Mouse (Mus musculus) limb, embryonic 11.5 days (tissue): Measurements from ENCODE around the gene Spef1. TPM values are rescaled to one million over a fixed set of nuclear protein-coding genes. Genes with fewer than 3 reads are reported as not detected.

ENCODE experiments used
- ATAC-seq: fragments of 200-750 bp; cut with Nextera tagmentation; 2 replicates; pipeline ENCODE4 v1.8.0; 2017; ENCODE audit warnings: low read depth; ENCODE audit not compliant: insufficient number of reproducible peaks, low FRiP score, low TSS enrichment
- DNase-seq: peaks from one replicate; pipeline ENCODE4 v3.0.0-alpha.2; 2015; ENCODE audit warnings: low spot score
- H3K27ac ChIP-seq: fragments of 300-500 bp; sonication (generic); replicated peaks from 2 replicates; pipeline ENCODE4 v1.5.1; 2014; ENCODE audit warnings: low read depth, mild to moderate bottlenecking, low read length
- H3K27me3 ChIP-seq: fragments of 300-500 bp; sonication (generic); 2 replicates; pipeline ENCODE4 v1.6.1; 2014; ENCODE audit warnings: mild to moderate bottlenecking, low read length, mixed read lengths; ENCODE audit not compliant: control insufficient read depth, insufficient read depth
- H3K36me3 ChIP-seq: fragments of 300-500 bp; sonication (generic); 2 replicates; pipeline ENCODE4 v1.6.1; 2014; ENCODE audit warnings: mild to moderate bottlenecking, low read length, moderate library complexity, mixed read lengths; ENCODE audit not compliant: control insufficient read depth, insufficient read depth
- H3K4me1 ChIP-seq: fragments of 300-500 bp; sonication (generic); 2 replicates; pipeline ENCODE4 v1.6.1; 2014; ENCODE audit warnings: low read length, mixed read lengths; ENCODE audit not compliant: control insufficient read depth, insufficient read depth
- H3K4me2 ChIP-seq: fragments of 300-500 bp; sonication (generic); 2 replicates; pipeline ENCODE4 v1.6.1; 2014; ENCODE audit warnings: low read depth, mild to moderate bottlenecking, moderate library complexity; ENCODE audit not compliant: severe bottlenecking
- H3K4me3 ChIP-seq: fragments of 300-500 bp; sonication (generic); 2 replicates; pipeline ENCODE4 v1.5.1; 2014; ENCODE audit warnings: low read depth, low read length
- H3K9ac ChIP-seq: fragments of 300-500 bp; sonication (generic); 2 replicates; pipeline ENCODE4 v1.6.1; 2014; ENCODE audit warnings: mild to moderate bottlenecking, low read length
- H3K9me3 ChIP-seq: fragments of 300-500 bp; sonication (generic); 2 replicates; pipeline ENCODE4 v1.6.1; 2016; ENCODE audit warnings: low read length; ENCODE audit not compliant: control insufficient read depth
- WGBS: fragments of 180-500 bp; shearing (Covaris S2); extraction: QIAGEN DNeasy Blood & Tissue Kit; methylation state at CpG from one replicate; pipeline ENCODE4 v1.1.7; 2014; 5-methylcytosine and 5-hydroxymethylcytosine counted together
- polyA plus RNA-seq: library from polyadenylated mRNA; unstranded; fragments of >200 nt; fragmentation: Nextera tagmentation; extraction: Ambion mirVana; gene quantifications from 2 replicates; pipeline ENCODE4 v1.2.1, GENCODE M21; 2014

The Spef1 gene
- polyA plus RNA-seq, 1 experiment from 2014 or later, result 5.2 TPM

DNA sequence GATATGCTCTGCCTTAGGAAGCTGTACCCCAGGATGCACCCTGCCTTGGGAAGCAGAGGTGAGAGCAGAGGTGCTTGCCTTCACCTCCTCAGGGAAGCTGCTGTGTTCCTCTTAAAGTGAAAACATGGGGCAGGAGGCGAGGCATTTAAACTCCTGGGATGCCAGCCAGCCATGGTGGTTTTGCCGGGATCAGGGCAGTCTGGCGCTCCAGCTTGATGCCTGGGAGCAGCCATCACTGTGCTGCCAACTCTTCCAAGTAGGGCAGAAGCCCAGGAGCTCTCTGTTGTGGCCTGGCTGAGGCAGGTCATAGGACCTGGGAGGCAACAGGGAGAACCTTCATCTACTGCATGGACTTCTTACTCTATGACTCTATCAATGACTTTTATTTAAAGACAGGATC lies 14.2 kb upstream of the Spef1 start:
- H3K36me3 ChIP-seq, result peaks cover 2% of the 10 kb centered on the region; the same call in 1 of the 2 replicates
- no peak for ATAC-seq
- DNase-seq, result no peak
- no peak overlapping the region for H3K9ac ChIP-seq
- H3K27ac ChIP-seq, result no peak overlapping the region
- H3K4me3 ChIP-seq, result no peak overlapping the region
- no peaks in the 10 kb centered on the region for H3K27me3 ChIP-seq
- 94% methylated on average over 3 of the region's 3 CpGs for WGBS
- H3K9me3 ChIP-seq, result no peaks in the 10 kb centered on the region
- no peaks in the 10 kb centered on the region for H3K4me1 ChIP-seq
- no peak overlapping the region for H3K4me2 ChIP-seq

GRCm38 (mm10) chr2:131200710-131201109 lies 13.6 kb upstream of the Spef1 start:
- Histone ChIP-seq H3K9ac (no peak overlapping the region), H3K27ac (no peak overlapping the region), H3K27me3 (no peaks in the 10 kb centered on the region), H3K4me2 (no peak overlapping the region), H3K4me1 (no peaks in the 10 kb centered on the region), H3K4me3 (no peak overlapping the region), H3K9me3 (no peaks in the 10 kb centered on the region), H3K36me3 (peaks cover 2% of the 10 kb centered on the region; the same call in 1 of the 2 replicates)
- WGBS, result 83% methylated on average over 2 of the region's 2 CpGs
- ATAC-seq (no peak), DNase-seq (no peak)

GRCm38 (mm10) chr2:131196606-131197316 lies 9.7 kb upstream of the Spef1 start:
- H3K36me3 ChIP-seq, result peaks cover 7% of the 10 kb centered on the region; the same call in 1 of the 2 replicates
- H3K27ac ChIP-seq, result no peak overlapping the region
- no peak overlapping the region for H3K4me2 ChIP-seq
- no peaks in the 10 kb centered on the region for H3K27me3 ChIP-seq
- H3K4me1 ChIP-seq, result no peaks in the 10 kb centered on the region
- no peak for DNase-seq
- no peaks in the 10 kb centered on the region for H3K9me3 ChIP-seq
- ATAC-seq, result no peak
- WGBS, result 89% methylated on average over 16 of the region's 16 CpGs
- H3K4me3 ChIP-seq, result no peak overlapping the region
- no peak overlapping the region for H3K9ac ChIP-seq

DNA sequence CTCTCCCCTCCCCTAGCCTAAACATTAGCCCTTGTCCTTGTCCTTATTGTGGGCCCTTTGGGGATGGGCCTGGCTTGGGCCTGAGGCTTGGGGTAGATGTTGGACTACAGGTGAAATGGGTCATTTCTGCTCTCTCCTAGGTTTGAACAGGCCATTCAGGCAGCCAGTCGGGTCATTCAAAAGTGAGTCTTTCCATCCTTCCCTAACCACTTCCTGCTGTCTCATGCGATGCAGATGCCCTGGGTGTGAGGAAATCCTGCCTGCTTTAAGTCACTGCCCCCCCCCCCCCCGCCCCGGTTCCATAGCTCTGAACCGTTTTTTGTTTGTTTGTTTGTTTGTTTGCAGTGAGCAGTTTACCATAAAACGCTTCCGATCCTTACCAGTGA lies 3.9 kb upstream of the Spef1 start:
- 78% methylated on average over 7 of the region's 7 CpGs for WGBS
- peaks cover 5% of the 10 kb centered on the region for H3K36me3 ChIP-seq
- H3K9ac ChIP-seq, result no peak overlapping the region
- peaks cover 20% of the 10 kb centered on the region for H3K4me1 ChIP-seq
- no peak overlapping the region for H3K27ac ChIP-seq
- no peaks in the 10 kb centered on the region for H3K9me3 ChIP-seq
- H3K4me2 ChIP-seq, result no peak overlapping the region
- no peak for ATAC-seq
- H3K4me3 ChIP-seq, result no peak overlapping the region
- no peak for DNase-seq
- H3K27me3 ChIP-seq, result no peaks in the 10 kb centered on the region

- no peak overlapping the region for H3K27ac ChIP-seq
- no peak overlapping the region for H3K9ac ChIP-seq
- H3K27me3 ChIP-seq, result no peaks in the 10 kb centered on the region
- H3K9me3 ChIP-seq, result no peaks in the 10 kb centered on the region
- H3K4me2 ChIP-seq, result no peak overlapping the region
- peak; percentile 48 for DNase-seq
- H3K36me3 ChIP-seq, result peaks cover 5% of the 10 kb centered on the region
- WGBS, result 36% methylated on average over 10 of the region's 10 CpGs
- peaks cover 23% of the 10 kb centered on the region for H3K4me1 ChIP-seq
- no peak for ATAC-seq
- H3K4me3 ChIP-seq, result no peak overlapping the region
These were observed 3.4 kb upstream of the Spef1 start for GRCm38 (mm10) chr2:131190344-131191004.

DNA sequence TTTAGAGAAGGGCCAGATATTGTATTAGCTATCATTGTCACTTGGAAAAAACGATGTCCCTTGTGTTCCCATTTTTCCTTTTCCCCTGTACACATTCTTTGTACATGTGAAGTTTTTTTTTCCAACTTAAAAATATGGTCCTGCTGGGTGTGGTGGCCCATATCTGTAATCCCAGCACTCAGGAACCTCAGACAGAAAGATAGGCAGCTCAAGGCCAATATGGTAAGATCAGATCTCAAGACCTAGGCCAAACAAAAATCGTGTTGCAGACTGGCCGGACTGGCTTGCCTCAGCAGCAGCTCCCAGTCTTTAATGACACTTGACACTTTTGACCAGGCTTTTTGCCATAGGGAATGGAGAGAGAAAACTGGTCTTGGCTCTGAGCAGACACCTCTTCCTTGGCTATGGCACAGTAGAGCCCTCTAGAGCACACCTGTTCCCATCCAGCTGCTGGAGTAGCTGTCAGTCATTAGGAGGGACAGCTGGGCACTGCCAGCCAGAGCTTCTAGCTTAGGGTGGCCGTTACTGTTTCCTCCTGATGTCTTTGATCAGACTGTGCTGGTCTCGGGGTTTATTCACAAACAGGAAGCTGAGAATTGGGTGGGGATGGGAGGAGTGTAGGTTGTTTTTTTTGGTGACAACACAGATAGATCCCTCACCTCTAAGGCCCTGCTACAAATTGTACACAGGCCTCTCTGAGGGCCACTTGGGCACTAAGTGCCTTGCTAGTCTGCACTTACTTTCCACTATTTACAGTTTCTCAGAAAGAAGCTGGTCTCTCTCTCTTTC lies 2.6 kb upstream of the Spef1 start:
- H3K36me3 ChIP-seq, result peaks cover 5% of the 10 kb centered on the region
- WGBS, result 54% methylated on average over 5 of the region's 5 CpGs
- H3K9me3 ChIP-seq, result no peaks in the 10 kb centered on the region
- no peak overlapping the region for H3K27ac ChIP-seq
- DNase-seq, result no peak
- H3K4me1 ChIP-seq, result peaks cover 23% of the 10 kb centered on the region
- ATAC-seq, result no peak
- no peak overlapping the region for H3K4me2 ChIP-seq
- no peak overlapping the region for H3K4me3 ChIP-seq
- H3K27me3 ChIP-seq, result no peaks in the 10 kb centered on the region
- no peak overlapping the region for H3K9ac ChIP-seq

- 93% methylated on average over 5 of the region's 5 CpGs for WGBS
- Histone ChIP-seq H3K4me2 (no peak overlapping the region), H3K9ac (no peak overlapping the region), H3K4me3 (no peak overlapping the region; the same call in 1 of the 2 replicates), H3K27me3 (no peaks in the 10 kb centered on the region), H3K36me3 (no peaks in the 10 kb centered on the region; the same call in 1 of the 2 replicates), H3K4me1 (peaks cover 23% of the 10 kb centered on the region), H3K9me3 (no peaks in the 10 kb centered on the region), H3K27ac (no peak overlapping the region)
- DNase-seq, result no peak
- ATAC-seq, result no peak
These were observed 1.2 kb upstream of the Spef1 start for GRCm38 (mm10) chr2:131188311-131188710.

DNA sequence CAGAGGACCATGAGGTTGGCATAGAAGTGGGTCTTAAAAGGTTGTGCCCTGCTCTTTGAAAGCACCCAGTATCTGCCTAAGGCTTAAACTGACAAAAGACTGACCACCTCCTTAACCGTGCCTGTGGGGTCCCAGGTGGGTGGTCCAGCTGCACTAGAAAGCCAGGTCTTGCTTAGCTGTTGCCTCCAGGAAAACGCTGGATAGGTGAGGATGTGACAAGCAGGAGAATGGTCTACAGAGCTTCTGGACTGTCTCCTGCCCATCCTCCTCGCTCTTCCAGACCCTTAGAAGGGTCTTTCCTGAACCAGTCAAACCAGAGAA lies 480 bp upstream of the Spef1 start:
- H3K9ac ChIP-seq, result peak overlapping the region; percentile 73
- peaks cover 23% of the 10 kb centered on the region for H3K4me1 ChIP-seq
- H3K4me3 ChIP-seq, result peak overlapping the region; percentile 62
- 27% methylated on average over 3 of the region's 3 CpGs for WGBS
- DNase-seq (peak; percentile 47), ATAC-seq (no peak)
- no peaks in the 10 kb centered on the region for H3K27me3 ChIP-seq
- no peaks in the 10 kb centered on the region; the same call in 1 of the 2 replicates for H3K36me3 ChIP-seq
- H3K9me3 ChIP-seq, result no peaks in the 10 kb centered on the region
- H3K4me2 ChIP-seq, result peak overlapping the region; percentile 86
- H3K27ac ChIP-seq, result no peak overlapping the region
